9 mouse cellular contexts compared by ENCODE assay signal in the genomic region with DNA sequence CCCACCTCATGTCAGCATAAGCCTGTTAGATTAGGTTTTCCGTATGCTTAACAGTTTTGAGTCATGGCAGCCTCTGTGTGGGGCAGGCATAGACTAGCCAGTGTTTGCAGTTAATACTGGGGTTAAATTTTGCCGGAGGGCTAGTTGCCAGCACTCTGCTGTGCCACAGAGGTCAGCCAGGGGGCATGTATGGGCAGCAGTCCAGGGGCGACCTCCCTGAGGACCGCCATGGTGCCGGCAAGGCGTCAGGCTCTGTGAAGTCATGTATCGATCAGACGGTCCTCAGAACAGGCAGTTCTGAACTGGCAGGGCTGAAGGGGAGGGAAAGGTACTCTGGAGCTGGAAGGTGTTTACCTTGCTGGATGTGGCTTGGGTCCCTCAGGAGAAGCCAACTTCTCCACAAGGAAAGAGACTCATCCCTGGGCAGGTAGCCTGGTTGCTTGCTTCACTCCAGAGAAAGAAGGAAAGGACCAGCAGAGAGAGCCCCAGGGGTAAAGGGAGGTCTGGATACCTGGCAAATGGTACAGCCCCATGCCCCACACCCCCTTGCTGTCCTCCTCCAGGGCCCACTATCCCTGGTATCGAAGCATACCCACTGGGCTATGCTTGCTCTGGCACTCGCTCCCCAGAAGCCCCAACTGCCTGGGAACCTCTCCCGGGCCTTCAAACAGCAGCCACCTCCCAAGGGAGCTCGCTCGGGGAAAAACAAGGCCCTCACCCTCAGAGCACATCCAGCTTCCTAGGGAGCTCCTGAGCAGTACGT.
A peak's percentile ranks its signal among the peaks of the same experiment; 100 is the strongest.
DNase-seq lines count a peak whose midpoint lies in the region; ATAC-seq and TF ChIP-seq lines count a peak whose summit lies in the region.
"Had no signal": no experiment of that assay in that cellular context is flagged by ENCODE, and none has a peak within 500 bp of the region (broad histone marks: within the 10 kb centered on the region; RNA-seq: fewer than 3 reads in every experiment).

No protein-coding gene starts in this region.

- no peaks in the 10 kb centered on the region for H3K27me3 ChIP-seq in forebrain, embryonic 14.5 days (replicated peaks; ENCODE audit: control insufficient read depth, insufficient read depth, low read length)
- no peaks in the 10 kb centered on the region for H3K27me3 ChIP-seq in midbrain, postnatal 0 days (ENCODE audit: insufficient read depth, low read length)

- no peak for ATAC-seq in forebrain, embryonic 14.5 days
- no peak for ATAC-seq in midbrain, postnatal 0 days (ENCODE audit: low FRiP score)
- ATAC-seq in inflammation-experienced regulatory T-cells, adult 6 months = no peak
- no peak for ATAC-seq in erythroblast, adult 5-6 weeks (replicated peaks; ENCODE audit: low FRiP score, poor library complexity, severe bottlenecking)

- H3K4me1 ChIP-seq in forebrain, embryonic 14.5 days (ENCODE audit: control insufficient read depth, insufficient read depth, low read length) = peaks cover 55% of the 10 kb centered on the region
- H3K4me1 ChIP-seq in midbrain, postnatal 0 days (ENCODE audit: insufficient read depth, low read length) = peaks cover 39% of the 10 kb centered on the region

- H3K9me3 ChIP-seq in forebrain, embryonic 14.5 days (replicated peaks; ENCODE audit: control insufficient read depth, low read length) = no peaks in the 10 kb centered on the region
- no peaks in the 10 kb centered on the region for H3K9me3 ChIP-seq in midbrain, postnatal 0 days (ENCODE audit: low read length)

- no peak; the same call in 1 of the 2 replicates for TF ChIP-seq CTCF in layer of hippocampus, adult 2 months (conservative IDR thresholded peaks at IDR 0.05)
- no peak for TF ChIP-seq CTCF in midbrain, postnatal 0 days (IDR thresholded peaks at IDR 0.05)

- H3K36me3 ChIP-seq in forebrain, embryonic 14.5 days (ENCODE audit: control insufficient read depth, insufficient read depth, low read length) = peaks cover 20% of the 10 kb centered on the region
- no peaks in the 10 kb centered on the region for H3K36me3 ChIP-seq in midbrain, postnatal 0 days (ENCODE audit: insufficient read depth, low read length)
- H3K36me3 ChIP-seq: G1E had no signal

- DNase-seq in layer of hippocampus, adult 2 months (ENCODE audit: low spot score in 2 of 2) = no peak
- DNase-seq in layer of hippocampus, adult 11-12 months (ENCODE audit: low spot score) = no peak
- no peak for DNase-seq in forebrain, embryonic 14.5 days (ENCODE audit: low spot score)
- DNase-seq in kidney, adult 8-10 months = peak; percentile 48 to 67
- no peak for DNase-seq in midbrain, postnatal 0 days (ENCODE audit: low spot score)
- DNase-seq in gastrocnemius, postnatal 4 days (ENCODE audit: low spot score in 2 of 2) = no peak

- peak overlapping the region; percentile 52 for H3K9ac ChIP-seq in forebrain, embryonic 14.5 days (ENCODE audit: low read length)
- peak overlapping the region; percentile 60 for H3K9ac ChIP-seq in midbrain, postnatal 0 days (replicated peaks; ENCODE audit: low read length, poor library complexity, severe bottlenecking)

- WGBS in forebrain, embryonic 14.5 days = 60% methylated on average over 14 of the region's 14 CpGs
- 39% methylated on average over 14 of the region's 14 CpGs for WGBS in midbrain, postnatal 0 days

- peak overlapping the region; percentile 99 for H3K4me2 ChIP-seq in forebrain, embryonic 14.5 days (ENCODE audit: low read length)
- H3K4me2 ChIP-seq in midbrain, postnatal 0 days (ENCODE audit: low read depth, low read length, poor library complexity, severe bottlenecking) = peak overlapping the region; percentile 68

- peak overlapping the region; percentile 97 for H3K27ac ChIP-seq in layer of hippocampus, adult 2 months
- peak overlapping the region; percentile 22 for H3K27ac ChIP-seq in forebrain, embryonic 14.5 days (ENCODE audit: low read depth, low read length)
- H3K27ac ChIP-seq in midbrain, postnatal 0 days (ENCODE audit: low read depth, low read length) = peak overlapping the region; percentile 43

- H3K4me3 ChIP-seq in layer of hippocampus, adult 2 months = peak overlapping the region; percentile 81
- peak overlapping the region; percentile 15 for H3K4me3 ChIP-seq in forebrain, embryonic 14.5 days (ENCODE audit: low read depth, low read length)
- peak overlapping the region; percentile 80 for H3K4me3 ChIP-seq in midbrain, postnatal 0 days (ENCODE audit: low read depth, low read length)

Comparison
In these comparisons a context has a peak if more than half of its experiments do, and no peak if none do; other contexts are left out.
1. DNase-seq: peak in kidney, adult 8-10 months (2 of 2); none in layer of hippocampus, adult 2 months (0 of 2), layer of hippocampus, adult 11-12 months (single experiment), forebrain, embryonic 14.5 days (single experiment), midbrain, postnatal 0 days (single experiment) and gastrocnemius, postnatal 4 days (0 of 2).
2. H3K27ac ChIP-seq: peak in every context shown above with its lines; median percentile 97 in layer of hippocampus, adult 2 months; 43 in midbrain, postnatal 0 days; 22 in forebrain, embryonic 14.5 days.
3. H3K4me3 ChIP-seq: peak in every context shown above with its lines; median percentile 81 in layer of hippocampus, adult 2 months; 80 in midbrain, postnatal 0 days; 15 in forebrain, embryonic 14.5 days.